Mouse (Mus musculus): ENCODE measurements around the gene Cdc42ep4. TPM values are rescaled to one million over a fixed set of nuclear protein-coding genes. Genes with fewer than 3 reads are reported as not detected.

Gene Cdc42ep4
- polyA plus RNA-seq, 1 experiment from 2014 or later = 86.2 TPM

Other genes starting within 250 kb of the Cdc42ep4 start
- 1.0 and 1.6 TPM in 2 replicates for gene Sstr2, start 132.5 kb downstream of the Cdc42ep4 start, polyA plus RNA-seq (2015; fragmentation: Nextera tagmentation; extraction: Ambion mirVana)
- 26.7 and 27.6 TPM in 2 replicates for gene Cog1, start 102.7 kb downstream of the Cdc42ep4 start, polyA plus RNA-seq (2015; fragmentation: Nextera tagmentation; extraction: Ambion mirVana)
- 26.9 and 27.0 TPM in 2 replicates for gene Slc39a11, start 101.8 kb downstream of the Cdc42ep4 start, polyA plus RNA-seq (2015; fragmentation: Nextera tagmentation; extraction: Ambion mirVana)
- 48.6 and 49.5 TPM in 2 replicates for gene Fam104a, start 67.7 kb downstream of the Cdc42ep4 start, polyA plus RNA-seq (2015; fragmentation: Nextera tagmentation; extraction: Ambion mirVana)
- gene D11Wsu47e, start 67.5 kb downstream of the Cdc42ep4 start, polyA plus RNA-seq (2015; fragmentation: Nextera tagmentation; extraction: Ambion mirVana) = 19.2 and 19.6 TPM in 2 replicates
- gene Cpsf4l, start 41.9 kb downstream of the Cdc42ep4 start, polyA plus RNA-seq (2015; fragmentation: Nextera tagmentation; extraction: Ambion mirVana) = 1.6 and 2.1 TPM in 2 replicates